Mouse (Mus musculus) neutrophil, adult 5-6 weeks (primary cell): ENCODE data around the gene Actr1a. TPM values are rescaled to one million over a fixed set of nuclear protein-coding genes. Genes with fewer than 3 reads are reported as not detected.

Experiments
- ATAC-seq: fragments of 151-379, 151-347 bp; 2 replicates; pipeline ENCODE4 v1.8.0; 2017; ENCODE audit warnings: mild to moderate bottlenecking, moderate TSS enrichment; ENCODE audit not compliant: insufficient number of reproducible peaks, poor library complexity, low FRiP score, severe bottlenecking; ENCODE audit errors: extremely low read depth
- total RNA-seq: library from RNA; stranded (forward); fragments of 200-1000 nt; gene quantifications from 2 replicates; pipeline ENCODE4 v1.2.3, GENCODE M21; 2017

The Actr1a gene
- total RNA-seq: 105 and 111 TPM in 2 replicates

- peak; percentile 82 for ATAC-seq
Measured at GRCm38 (mm10) chr19:46395109-46396009, at the start of gene Actr1a. Actr1a (minus strand) TSS chr19:46395748.

GRCm38 (mm10) chr19:46444209-46444608, 48.7 kb upstream of the Actr1a start:
- peak; percentile 78 for ATAC-seq

GRCm38 (mm10) chr19:46443509-46443908, 48.0 kb upstream of the Actr1a start:
- no peak for ATAC-seq

- no peak for ATAC-seq
Measured at GRCm38 (mm10) chr19:46435492-46435891, 39.9 kb upstream of the Actr1a start.

GRCm38 (mm10) chr19:46434591-46434990, 39.0 kb upstream of the Actr1a start:
- no peak for ATAC-seq

GRCm38 (mm10) chr19:46434148-46434547, 38.6 kb upstream of the Actr1a start:
- no peak for ATAC-seq

GRCm38 (mm10) chr19:46433712-46434111, 38.2 kb upstream of the Actr1a start:
- ATAC-seq: no peak

- no peak for ATAC-seq
Measured at GRCm38 (mm10) chr19:46429250-46429649, 33.7 kb upstream of the Actr1a start.

- no peak for ATAC-seq
Measured at GRCm38 (mm10) chr19:46426488-46426887, 30.9 kb upstream of the Actr1a start.

- ATAC-seq: no peak
Measured at GRCm38 (mm10) chr19:46425266-46425665, 29.7 kb upstream of the Actr1a start.

GRCm38 (mm10) chr19:46422384-46423338, 27.1 kb upstream of the Actr1a start:
- no peak for ATAC-seq

GRCm38 (mm10) chr19:46420410-46420809, 24.9 kb upstream of the Actr1a start:
- ATAC-seq: no peak

- ATAC-seq: no peak
Measured at GRCm38 (mm10) chr19:46418051-46418450, 22.5 kb upstream of the Actr1a start.

GRCm38 (mm10) chr19:46416276-46416675, 20.7 kb upstream of the Actr1a start:
- no peak for ATAC-seq

- no peak for ATAC-seq
Measured at GRCm38 (mm10) chr19:46414486-46414885, 18.9 kb upstream of the Actr1a start.

GRCm38 (mm10) chr19:46413969-46414368, 18.4 kb upstream of the Actr1a start:
- no peak for ATAC-seq

- ATAC-seq: no peak
Measured at GRCm38 (mm10) chr19:46412056-46412805, 16.7 kb upstream of the Actr1a start.

- no peak for ATAC-seq
Measured at GRCm38 (mm10) chr19:46409506-46409905, 14.0 kb upstream of the Actr1a start.
